Mouse (Mus musculus): Measurements from ENCODE around the gene Gja4. TPM values are rescaled to one million over a fixed set of nuclear protein-coding genes. Genes with fewer than 3 reads are reported as not detected.

Gene Gja4
- polyA plus RNA-seq (2012; rRNA removed) = 17.8 and 18.6 TPM in 2 replicates

DNA sequence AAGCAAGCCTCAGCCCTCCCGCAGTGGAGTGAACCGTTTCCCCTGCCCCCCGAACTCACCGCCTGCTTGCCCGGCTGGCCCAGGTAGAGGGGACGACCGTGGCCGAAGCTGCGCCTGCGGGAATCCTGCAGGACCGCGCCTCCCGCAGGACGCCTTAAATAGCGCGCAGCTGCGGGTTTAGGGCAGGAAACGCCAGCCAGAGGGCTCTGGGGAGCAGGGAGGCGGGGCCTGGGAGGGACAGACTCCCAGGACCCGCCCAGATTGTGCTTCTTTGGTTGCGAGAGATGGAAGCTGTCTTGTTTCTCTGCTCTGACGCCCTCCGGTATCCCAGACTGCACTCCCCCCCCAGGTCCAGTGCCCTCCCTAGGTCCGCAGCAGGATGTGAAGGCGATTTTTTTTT is at the start of gene Gja4:
TSS of gene Gja4 (minus strand) at position 179 of the 400 bp plus-strand sequence.

DNA sequence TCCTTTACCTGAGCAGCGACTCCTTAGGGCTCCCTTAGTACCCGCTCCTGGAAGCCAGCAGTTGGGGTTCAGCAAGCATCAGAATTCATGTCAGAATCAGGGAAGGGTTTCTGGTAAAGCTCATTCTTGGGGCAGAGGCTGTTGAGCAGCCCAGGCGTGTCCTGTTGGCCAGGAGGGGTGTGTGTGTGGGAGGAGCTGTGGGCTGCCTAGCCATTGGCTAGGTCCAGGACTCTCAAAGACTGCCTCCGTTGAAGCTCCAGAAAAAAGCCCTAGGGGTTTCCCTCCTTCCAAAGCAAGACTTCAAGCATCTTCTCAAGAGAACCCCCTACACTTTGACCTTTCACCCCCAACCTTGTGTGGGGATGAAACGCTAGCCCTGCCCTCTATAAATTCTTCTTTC is 44.2 kb upstream of the Gja4 start, which contains the start of gene Gjb5:
TSS of gene Gjb5 (minus strand) at position 164 of the 400 bp plus-strand sequence.

DNA sequence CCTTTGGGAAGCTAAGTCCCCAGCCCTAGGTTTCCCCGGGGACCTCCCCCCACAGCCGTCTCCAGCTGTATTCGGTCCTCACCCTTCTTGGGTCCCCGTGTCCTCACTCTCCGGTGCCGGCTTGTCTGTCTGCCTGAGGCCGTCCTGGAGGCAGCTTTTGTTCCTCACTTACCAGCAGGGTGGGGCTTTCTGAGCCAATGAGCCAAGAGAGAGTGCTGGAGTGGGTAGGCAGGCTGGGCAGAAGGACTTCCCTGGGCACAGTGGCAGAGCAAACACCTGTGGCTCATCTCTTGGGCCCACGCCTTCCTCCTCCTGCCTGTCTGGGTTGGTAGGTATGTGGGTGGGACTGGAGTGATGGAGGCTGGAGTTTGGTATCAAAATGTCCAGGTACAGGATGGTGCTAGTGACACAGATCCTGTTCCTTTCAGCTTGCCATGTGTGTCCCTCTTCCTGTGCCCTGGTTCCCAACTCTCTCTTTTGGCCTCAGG is 40.2 kb upstream of the Gja4 start, which contains the start of gene Gjb4:
TSS of gene Gjb4 (minus strand) at position 131 of the 488 bp plus-strand sequence.

DNA sequence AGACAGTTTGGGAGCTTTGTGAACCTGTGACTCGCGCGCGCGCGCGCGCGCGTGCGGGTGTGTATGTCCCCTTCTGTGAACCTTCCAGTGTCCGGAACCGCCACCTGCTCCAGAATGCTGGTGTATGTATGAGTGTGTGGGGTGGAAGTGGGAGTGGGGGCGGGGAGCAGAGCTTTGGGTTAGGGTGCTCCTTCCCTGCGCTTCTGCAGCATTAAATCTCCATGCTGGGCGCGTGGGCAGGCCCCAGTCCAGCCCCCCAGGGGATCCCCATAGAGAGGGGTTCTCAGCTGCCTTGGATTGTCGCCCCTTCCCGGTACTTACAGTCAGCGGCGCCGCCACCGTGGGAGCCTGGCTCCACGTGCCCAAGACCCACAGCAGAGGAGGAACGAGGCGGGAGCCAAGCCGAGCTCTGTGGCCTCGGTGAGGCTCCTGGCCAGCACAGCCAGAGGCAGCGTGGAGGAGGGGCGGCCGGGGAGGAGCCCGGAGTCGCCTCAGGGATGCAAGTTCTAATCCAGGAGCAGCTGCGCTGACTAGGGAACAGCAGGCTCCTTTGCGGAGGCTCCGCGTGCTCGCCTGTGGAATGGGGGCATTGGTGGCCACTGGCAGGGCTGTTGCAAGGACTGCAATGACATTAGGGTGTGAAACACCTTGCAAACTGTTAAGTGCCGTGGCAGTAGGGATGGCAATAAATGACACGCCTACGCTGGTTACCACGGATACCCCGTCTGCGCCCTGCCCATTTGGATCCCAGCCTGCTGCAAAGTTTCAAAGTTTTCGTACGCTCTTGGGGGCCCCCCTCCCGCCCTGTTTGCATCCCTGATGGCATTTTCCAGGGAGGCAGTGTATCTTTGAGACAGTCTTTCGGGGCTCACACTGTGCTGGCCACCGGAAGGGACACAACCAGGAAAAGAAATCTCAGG is 16.6 kb upstream of the Gja4 start, which contains the start of gene Gjb3:
TSS of gene Gjb3 (minus strand) at position 664 of the 920 bp plus-strand sequence.

Other genes with a start within 250 kb of the Gja4 start
- gene Zmym6, start 236.7 kb downstream of the Gja4 start, polyA plus RNA-seq (2012; rRNA removed) = 52.7 and 57.3 TPM in 2 replicates
- gene Tmem35b, start 190.3 kb downstream of the Gja4 start, polyA plus RNA-seq (2012; rRNA removed) = 17.5 and 17.9 TPM in 2 replicates
- gene Dlgap3, start 144.8 kb downstream of the Gja4 start, polyA plus RNA-seq (2012; rRNA removed) = 35.0 and 39.2 TPM in 2 replicates
- 33.4 and 34.3 TPM in 2 replicates for gene Smim12, start 70.3 kb downstream of the Gja4 start, polyA plus RNA-seq (2012; rRNA removed)
- gene Gjb3, start 16.8 kb upstream of the Gja4 start, polyA plus RNA-seq (2012; rRNA removed) = 0.33 and 1.3 TPM in 2 replicates
- gene Gjb4, start 40.0 kb upstream of the Gja4 start, polyA plus RNA-seq (2012; rRNA removed) = 0.27 TPM in 1 of 2 replicates, not detected in the other
- 0.23 and 0.30 TPM in 2 replicates for gene Gjb5, start 44.1 kb upstream of the Gja4 start, polyA plus RNA-seq (2012; rRNA removed)

Data from central nervous system, embryonic 18 days (tissue).